Mouse (Mus musculus) stomach, postnatal 0 days (tissue): ENCODE results near the gene Igsf21.

Experiments used
- CTCF ChIP-seq: IDR thresholded peaks from 2 replicates; pipeline ENCODE4 v1.5.1; 2016; ENCODE audit warnings: antibody characterized with exemption, low read depth, mild to moderate bottlenecking, moderate library complexity
- EP300 ChIP-seq: optimal IDR thresholded peaks from 2 replicates; pipeline ENCODE3; 2016; ENCODE audit warnings: antibody characterized with exemption

DNA sequence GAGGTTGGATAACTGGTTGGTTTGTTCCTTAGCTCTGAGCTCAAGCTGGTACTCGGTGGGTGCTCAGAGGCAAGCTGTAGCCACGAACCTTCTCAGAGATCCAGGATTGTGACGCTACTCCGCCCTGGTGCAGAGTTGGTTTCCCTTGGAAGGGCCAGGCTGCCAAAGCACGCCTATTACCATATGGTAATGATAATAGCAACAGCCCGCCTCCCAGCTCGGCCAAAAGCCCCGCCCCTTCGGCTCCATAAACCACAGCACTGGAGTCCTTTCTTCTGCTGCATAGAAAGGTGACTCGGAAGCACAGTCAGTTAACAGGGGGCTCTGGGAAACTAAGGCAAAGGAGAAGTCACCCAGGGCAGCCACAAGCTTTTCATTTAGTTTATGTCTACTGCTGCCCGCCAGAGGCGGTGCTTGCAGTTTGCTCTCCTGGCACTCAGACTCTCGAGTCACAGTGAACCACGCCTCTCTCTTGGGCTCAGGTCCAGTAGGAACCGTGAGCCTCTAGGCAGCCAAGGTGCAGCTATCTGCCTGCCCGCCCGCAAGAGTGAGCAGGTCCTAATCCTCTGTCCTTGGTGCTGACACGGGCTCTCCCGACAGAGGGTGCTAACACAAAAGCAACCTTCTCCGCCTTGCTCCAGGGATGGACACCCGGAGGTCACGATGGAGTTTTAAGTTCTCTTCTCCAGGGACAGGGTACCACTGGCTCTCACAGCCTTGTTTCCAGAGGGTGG is 2.6 kb upstream of the Igsf21 start:
- peak; percentile 49; the same call in 1 of the 2 replicates for TF ChIP-seq CTCF
- no peak for TF ChIP-seq EP300
